Mouse (Mus musculus) kidney, adult 10 weeks (tissue): ENCODE measurements around the gene Pdia3. TPM values are rescaled to one million over a fixed set of nuclear protein-coding genes. Genes with fewer than 3 reads are reported as not detected.

Source experiments
- polyA plus RNA-seq: library from polyadenylated mRNA; stranded (reverse); fragments of 350-450 nt; fragmentation: Illumina TruSeq; extraction: RNeasy Lipid Tissue Mini Kit (QIAGEN cat#74804); gene quantifications from one replicate; pipeline ENCODE4 v1.2.3, GENCODE M21; 2014; ENCODE audit warnings: low read depth, low replicate concordance

The Pdia3 gene
- polyA plus RNA-seq, result 1,198 TPM

DNA sequence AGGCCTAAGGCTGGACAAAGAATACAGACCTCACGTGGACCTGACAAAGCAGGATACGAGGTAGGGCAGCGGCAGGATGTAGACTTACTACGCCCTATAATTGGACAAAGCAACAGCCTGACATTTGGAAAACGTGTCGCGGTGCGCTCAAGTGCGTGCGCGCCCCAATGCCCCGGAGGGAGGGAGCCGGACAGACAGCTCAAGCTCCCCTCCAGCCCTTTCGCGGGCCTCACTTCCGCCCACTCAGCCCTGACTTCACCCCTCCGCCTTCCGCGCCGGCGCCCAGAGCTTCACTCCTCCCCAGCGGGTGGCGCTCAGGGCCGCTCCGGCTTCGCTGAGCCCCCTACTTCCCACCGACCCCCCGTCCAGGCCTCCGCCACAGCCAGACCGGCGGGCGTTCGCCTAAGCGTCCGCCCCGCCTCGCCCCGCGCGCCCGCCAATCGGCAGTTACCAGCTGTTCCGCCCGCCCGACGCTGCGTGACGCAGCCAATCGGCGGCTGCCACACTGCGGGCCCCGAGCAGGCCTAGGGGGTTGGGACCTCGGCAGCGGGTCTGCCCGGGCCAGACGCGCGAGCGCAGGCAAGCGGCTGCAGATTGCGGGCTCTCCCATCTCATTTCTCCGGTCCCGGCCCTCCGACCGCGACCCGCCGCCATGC is at the start of gene Pdia3, which contains the start of gene Catsper2:
Gene Pdia3 (plus strand): TSS at position 389 of the 656 bp plus-strand sequence.
Gene Catsper2 (minus strand): TSS at position 406 of the 656 bp plus-strand sequence.

DNA sequence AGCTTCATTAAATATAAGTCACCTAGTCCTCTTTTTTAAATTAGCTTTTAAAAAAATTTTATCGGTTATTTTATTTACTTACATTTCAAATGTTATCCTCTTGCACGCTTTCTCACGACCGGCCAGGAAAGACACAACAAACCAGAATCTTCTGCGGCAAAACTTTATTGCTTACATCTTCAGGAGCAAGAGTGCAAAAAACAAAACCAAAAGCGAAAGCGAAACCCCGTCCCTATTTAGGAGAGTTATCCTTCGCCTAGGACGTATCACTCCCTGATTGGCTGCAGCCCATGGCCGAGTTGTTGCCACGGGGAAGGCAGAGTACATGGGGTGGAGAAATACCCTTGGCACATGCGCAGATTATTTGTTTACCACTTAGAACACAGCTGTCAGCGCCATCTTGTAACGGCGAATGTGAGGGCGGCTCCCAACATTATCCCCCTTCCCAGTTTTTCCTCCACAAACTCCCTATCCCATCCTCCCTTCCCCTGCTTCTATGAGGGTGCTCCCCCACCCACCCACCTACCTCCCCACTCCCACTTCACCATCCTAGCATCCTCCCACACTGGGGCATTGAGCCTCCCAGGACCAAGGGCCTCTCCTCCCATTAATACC is 26.5 kb upstream of the Pdia3 start, which contains the start of gene Strc:
Gene Strc (minus strand): TSS at position 208 of the 615 bp plus-strand sequence.

DNA sequence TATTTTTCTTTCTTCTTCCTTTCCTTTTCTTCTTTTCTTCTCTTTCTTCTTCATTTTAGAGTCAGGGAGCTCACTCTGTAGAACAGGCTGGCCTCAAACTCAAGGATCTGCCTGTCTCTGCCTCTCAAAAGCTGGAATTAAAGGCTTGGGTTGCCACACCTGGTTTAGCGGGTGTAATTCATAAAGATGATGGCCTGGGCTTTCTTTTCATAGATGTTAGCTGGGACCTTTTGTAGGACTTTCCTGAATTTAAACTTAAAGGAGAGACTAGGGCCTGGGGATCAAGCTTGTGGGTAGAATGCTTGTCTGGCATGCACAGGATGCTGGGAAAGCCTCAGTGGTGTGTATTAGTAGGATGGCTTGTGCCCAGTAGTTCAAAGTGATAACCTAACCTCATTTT is 30.6 kb downstream of the Pdia3 start, which contains the start of gene Ell3:
Gene Ell3 (minus strand): TSS at position 101 of the 400 bp plus-strand sequence.

DNA sequence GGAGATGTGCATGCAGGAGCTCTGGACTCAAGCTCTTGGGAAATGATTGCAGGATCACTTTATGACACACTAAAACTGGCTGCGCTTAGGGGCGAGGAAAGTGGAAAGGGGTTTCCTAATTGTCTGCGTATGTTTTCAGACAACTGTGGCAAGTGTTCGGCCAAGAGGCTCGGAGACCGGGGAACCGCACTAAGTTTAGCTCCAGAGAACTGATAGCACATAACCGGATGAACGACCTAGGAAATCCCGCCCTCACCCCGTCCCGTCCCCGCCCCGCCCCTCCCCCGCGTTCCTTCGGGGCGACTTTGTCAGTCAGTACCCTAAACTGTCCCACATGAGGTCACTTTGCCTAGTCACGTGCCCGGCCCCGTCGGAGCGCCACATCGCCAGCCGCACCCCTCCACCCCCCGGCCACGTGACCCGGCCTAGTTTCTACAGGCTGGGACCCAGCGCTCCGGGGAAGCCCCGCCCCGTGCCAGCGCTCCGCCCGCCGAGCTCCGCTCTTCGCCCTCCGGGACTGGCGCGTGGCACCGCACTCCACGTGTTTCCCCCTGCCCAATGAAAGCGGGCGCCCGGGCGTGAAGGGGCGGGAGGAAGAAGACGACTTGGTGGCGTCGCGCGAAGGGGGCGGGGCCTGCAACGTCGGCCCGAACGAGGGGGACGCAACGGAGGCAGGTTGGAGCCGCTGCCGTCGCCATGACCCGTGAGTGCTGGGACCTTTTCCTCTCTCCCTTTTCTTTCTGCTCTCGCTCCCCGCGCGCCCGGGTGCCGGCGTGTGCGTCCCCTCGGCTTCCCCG is 35.4 kb downstream of the Pdia3 start, which contains the start of gene Serf2:
Gene Serf2 (plus strand): TSS at position 457 of the 797 bp plus-strand sequence.

DNA sequence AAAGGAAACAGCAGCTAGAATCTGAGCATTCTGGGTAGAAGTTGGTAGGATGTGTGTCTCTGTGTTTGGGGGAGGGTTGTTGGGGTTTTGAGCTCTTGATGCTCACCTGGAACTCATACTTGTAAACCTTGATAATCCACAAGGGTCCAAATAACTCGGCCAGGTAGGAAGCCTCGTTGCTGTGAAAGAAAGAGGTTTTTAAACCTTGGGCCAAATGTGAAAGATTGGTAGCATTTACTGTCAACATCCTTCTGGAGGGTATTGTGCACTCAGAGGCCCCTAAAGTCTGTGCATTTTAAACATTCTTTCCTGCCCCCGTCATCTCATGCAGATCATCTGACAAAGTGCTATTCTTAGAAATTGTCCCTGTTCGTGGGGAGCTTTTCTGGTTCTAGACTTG is 39.4 kb downstream of the Pdia3 start, which contains the start of gene Hypk:
Gene Hypk (plus strand): TSS at position 301 of the 400 bp plus-strand sequence.

DNA sequence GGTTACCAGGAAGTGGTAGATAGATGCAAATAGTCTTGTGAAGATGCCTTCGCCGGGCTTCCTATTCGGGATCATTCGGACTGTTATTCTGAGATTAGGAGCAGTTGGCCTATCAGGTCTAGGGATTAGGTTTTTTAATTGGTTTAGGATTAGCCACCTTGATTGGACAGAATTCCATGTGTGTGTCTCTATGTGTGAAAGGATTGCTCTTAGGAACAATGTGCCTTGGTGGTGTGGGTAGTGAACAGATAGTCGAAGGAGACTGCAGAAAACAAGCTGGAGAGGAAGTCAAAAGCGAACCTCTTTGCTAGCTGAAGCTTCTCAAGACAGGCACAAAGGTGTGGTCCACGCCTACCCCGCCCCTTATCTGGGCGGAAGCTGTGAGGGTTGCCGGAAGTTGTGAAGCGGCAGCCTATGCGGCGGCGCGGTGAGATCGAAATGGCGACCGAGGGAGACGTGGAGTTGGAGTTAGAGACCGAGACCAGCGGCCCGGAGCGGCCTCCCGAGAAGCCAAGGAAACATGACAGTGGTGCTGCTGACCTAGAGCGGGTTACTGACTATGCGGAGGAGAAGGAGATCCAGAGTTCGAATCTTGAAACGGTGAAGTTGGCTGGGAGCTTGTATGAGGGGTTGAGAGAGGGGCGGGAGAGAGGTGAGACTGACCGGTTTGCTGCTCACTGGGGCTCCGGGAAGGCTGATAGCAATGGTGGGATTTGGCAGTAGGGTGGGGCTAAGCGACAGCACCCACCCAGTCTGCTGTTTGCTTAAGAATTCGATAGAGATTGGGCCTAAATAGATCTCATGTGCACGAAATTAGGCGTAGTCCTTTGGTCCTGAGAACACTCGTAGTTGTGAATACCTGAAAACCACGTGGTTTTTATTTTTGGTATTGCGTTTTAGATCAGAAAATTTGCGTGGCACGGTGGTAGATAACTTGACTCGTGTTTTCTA is 43.4 kb downstream of the Pdia3 start, which contains the start of gene Serinc4:
Gene Serinc4 (minus strand): TSS at position 90 of the 951 bp plus-strand sequence.

DNA sequence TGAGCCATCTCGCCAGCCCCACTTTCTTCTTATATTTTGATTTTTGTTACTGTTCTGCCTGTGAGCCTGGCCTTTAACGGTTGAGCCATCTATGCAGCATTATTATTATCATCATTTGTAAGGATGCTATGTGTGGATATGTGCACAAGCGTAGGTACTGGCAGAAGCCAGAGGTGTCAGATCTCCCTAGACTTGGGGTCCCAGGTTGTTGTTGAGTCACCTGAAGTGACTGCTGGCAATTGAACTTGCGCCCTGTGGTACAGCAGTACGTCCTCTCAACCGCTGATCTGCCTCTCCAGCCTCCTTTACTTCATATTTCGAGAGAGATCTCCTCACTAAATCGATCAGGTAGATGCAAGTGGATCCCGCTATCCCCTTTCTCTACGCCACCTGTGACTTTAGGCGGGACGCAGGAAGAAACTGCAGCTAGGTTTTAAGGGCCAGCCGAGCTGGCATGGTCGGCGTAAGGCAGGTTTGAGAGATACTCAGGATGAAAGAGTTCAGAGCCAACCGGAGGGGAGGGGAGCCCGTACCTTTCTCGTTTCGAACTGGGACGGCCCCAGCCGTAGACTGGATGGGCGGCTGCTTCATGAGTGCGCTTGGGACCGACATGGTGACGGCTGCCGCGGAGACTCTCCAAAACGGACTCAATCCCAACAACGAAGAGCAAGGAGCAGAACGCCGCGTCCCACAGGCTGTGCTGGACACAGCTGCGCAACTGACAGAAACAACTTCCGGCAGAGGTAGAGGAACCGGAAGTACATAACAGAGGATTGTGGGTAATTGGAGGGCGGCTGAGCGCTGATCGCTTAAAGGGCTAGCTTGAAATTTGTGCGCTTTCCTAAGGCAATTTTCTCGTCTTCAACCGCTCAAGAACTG is 60.0 kb downstream of the Pdia3 start, which contains the start of gene Mfap1b:
Gene Mfap1b (minus strand): TSS at position 767 of the 879 bp plus-strand sequence.

Other genes starting within 250 kb of the Pdia3 start
- 49.1 TPM for gene Tubgcp4, start 243.1 kb upstream of the Pdia3 start, polyA plus RNA-seq
- gene Zscan29, start 242.7 kb upstream of the Pdia3 start, polyA plus RNA-seq, result 32.5 TPM
- 7.5 TPM for gene Trp53bp1, start 142.4 kb upstream of the Pdia3 start, polyA plus RNA-seq
- 0.08 TPM for gene Map1a, start 124.2 kb upstream of the Pdia3 start, polyA plus RNA-seq
- 14.8 TPM for gene Ppip5k1, start 58.4 kb upstream of the Pdia3 start, polyA plus RNA-seq
- gene Ckmt1, start 56.1 kb upstream of the Pdia3 start, polyA plus RNA-seq, result 14.6 TPM
- not detected for gene Strc, start 26.6 kb upstream of the Pdia3 start, polyA plus RNA-seq
- gene Catsper2, start within 50 bp of the Pdia3 start, polyA plus RNA-seq, result 1.3 TPM
- gene Ell3, start 30.5 kb downstream of the Pdia3 start, polyA plus RNA-seq, result 9.0 TPM
- 91.2 TPM for gene Serf2, start 35.4 kb downstream of the Pdia3 start, polyA plus RNA-seq
- 37.1 TPM for gene Hypk, start 39.5 kb downstream of the Pdia3 start, polyA plus RNA-seq
- gene Serinc4, start 43.0 kb downstream of the Pdia3 start, polyA plus RNA-seq, result not detected
- gene Mfap1b, start 60.3 kb downstream of the Pdia3 start, polyA plus RNA-seq, result 57.1 TPM
- gene Mfap1a, start 92.9 kb downstream of the Pdia3 start, polyA plus RNA-seq, result 58.8 TPM
- 7.2 TPM for gene Wdr76, start 92.9 kb downstream of the Pdia3 start, polyA plus RNA-seq